In the genomic region with DNA sequence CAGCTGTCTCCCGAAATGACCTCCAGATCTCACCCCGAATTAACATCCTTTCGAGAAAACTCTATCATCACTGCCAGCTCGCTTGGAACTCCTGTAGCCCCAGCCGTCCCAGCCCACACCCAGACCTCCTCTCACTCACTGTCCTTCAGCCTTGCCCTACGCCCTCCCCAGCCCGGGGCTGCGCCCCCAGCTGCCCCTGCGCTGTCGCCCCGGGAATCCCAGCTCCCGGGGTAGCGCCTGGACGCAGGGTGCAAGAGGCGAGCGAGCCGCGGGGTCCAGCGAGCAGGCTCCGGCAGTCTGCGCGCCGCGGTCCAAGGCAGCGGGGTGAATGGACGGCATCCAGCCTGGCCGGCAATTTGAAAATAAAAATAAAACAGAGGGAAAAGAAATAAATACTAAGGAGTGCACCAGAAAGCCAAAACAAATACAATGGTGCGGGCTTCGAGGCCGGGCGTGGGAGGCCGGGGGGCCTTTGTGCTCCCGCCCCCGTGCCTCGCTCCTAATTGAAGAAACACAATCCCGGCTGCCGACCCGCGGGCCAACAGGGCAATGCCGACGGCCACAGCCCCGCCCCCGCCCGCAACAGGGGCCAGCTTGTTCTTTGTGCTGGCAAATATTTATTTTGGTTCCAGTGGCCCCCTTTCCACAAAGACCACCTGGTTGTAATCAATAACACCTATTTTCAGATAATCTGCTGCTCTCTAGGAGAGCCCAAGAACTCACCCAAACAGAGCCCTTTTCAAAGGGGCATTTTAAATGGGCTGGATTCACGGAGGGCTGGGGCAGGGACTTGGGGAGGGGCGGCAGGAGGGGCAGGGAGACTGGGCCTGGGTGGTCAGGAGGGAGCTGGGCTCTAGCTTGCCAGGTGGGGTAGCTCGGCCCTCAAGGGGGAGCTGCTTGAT, we compare ENCODE assay signal across 9 mouse cellular contexts. TPM values are rescaled to one million over a fixed set of nuclear protein-coding genes. Genes with fewer than 3 reads are reported as not detected.
DNase-seq lines count a peak whose midpoint lies in the region; ATAC-seq and TF ChIP-seq lines count a peak whose summit lies in the region.
"Had no signal": no experiment of that assay in that cellular context is flagged by ENCODE, and none has a peak within 500 bp of the region (broad histone marks: within the 10 kb centered on the region; RNA-seq: fewer than 3 reads in every experiment).

No protein-coding gene starts in this region.

- peak overlapping the region; percentile 43 for H3K4me3 ChIP-seq in lung, embryonic 14.5 days (ENCODE audit: low read depth, low read length)
- H3K4me3 ChIP-seq in embryonic facial prominence, embryonic 13.5 days = peak overlapping the region; percentile 53
- H3K4me3 ChIP-seq in hindbrain, embryonic 10.5 days = peak overlapping the region; percentile 64
- peak overlapping the region; percentile 56 for H3K4me3 ChIP-seq in liver, embryonic 11.5 days (ENCODE audit: low read depth, low read length)
- H3K4me3 ChIP-seq in olfactory bulb, adult 2 months (ENCODE audit: insufficient read depth, low read depth, low read length) = peak overlapping the region; percentile 41

- ATAC-seq in lung, embryonic 14.5 days (ENCODE audit: insufficient read depth) = 0 out of 2 replicates have a peak, but pooled peaks have one; percentile 47
- peak; percentile 63; the same call in 1 of the 2 replicates for ATAC-seq in embryonic facial prominence, embryonic 13.5 days (ENCODE audit: insufficient number of reproducible peaks, insufficient read depth, low FRiP score, low TSS enrichment, low read depth)
- peak; percentile 53 for ATAC-seq in liver, embryonic 11.5 days (replicated peaks; ENCODE audit: low FRiP score)
- no peak for ATAC-seq in frontal cortex, adult (ENCODE audit: low TSS enrichment)

- peak overlapping the region; percentile 61 for H3K9ac ChIP-seq in lung, embryonic 14.5 days
- peak overlapping the region; percentile 76 for H3K9ac ChIP-seq in embryonic facial prominence, embryonic 13.5 days
- H3K9ac ChIP-seq in liver, embryonic 11.5 days (ENCODE audit: low read depth, low read length) = peak overlapping the region; percentile 65

- peaks cover 3% of the 10 kb centered on the region; the same call in 1 of the 2 replicates for H3K27me3 ChIP-seq in lung, embryonic 14.5 days (ENCODE audit: insufficient read depth, low read length)
- H3K27me3 ChIP-seq in embryonic facial prominence, embryonic 13.5 days = peaks cover 38% of the 10 kb centered on the region
- peaks cover 75% of the 10 kb centered on the region for H3K27me3 ChIP-seq in hindbrain, embryonic 10.5 days (ENCODE audit: insufficient read depth, poor library complexity, severe bottlenecking)
- H3K27me3 ChIP-seq in liver, embryonic 11.5 days (replicated peaks; ENCODE audit: control insufficient read depth, insufficient read depth, low read length) = peaks cover 22% of the 10 kb centered on the region

- no peak overlapping the region for H3K27ac ChIP-seq in lung, embryonic 14.5 days (ENCODE audit: low read depth)
- peak overlapping the region; percentile 68 for H3K27ac ChIP-seq in embryonic facial prominence, embryonic 13.5 days
- peak overlapping the region; percentile 93 for H3K27ac ChIP-seq in hindbrain, embryonic 10.5 days
- H3K27ac ChIP-seq in liver, embryonic 11.5 days (ENCODE audit: low read depth, low read length) = peak overlapping the region; percentile 39
- no peak overlapping the region for H3K27ac ChIP-seq in olfactory bulb, adult 2 months (ENCODE audit: insufficient read depth, low read depth, low read length)
- H3K27ac ChIP-seq: macrophage had no signal

- H3K36me3 ChIP-seq in lung, embryonic 14.5 days (ENCODE audit: insufficient read depth) = no peaks in the 10 kb centered on the region
- no peaks in the 10 kb centered on the region for H3K36me3 ChIP-seq in embryonic facial prominence, embryonic 13.5 days
- H3K36me3 ChIP-seq in hindbrain, embryonic 10.5 days = no peaks in the 10 kb centered on the region
- H3K36me3 ChIP-seq in liver, embryonic 11.5 days (ENCODE audit: control insufficient read depth, insufficient read depth, low read length) = no peaks in the 10 kb centered on the region

- TF ChIP-seq POLR2A in olfactory bulb, adult 2 months (IDR thresholded peaks at IDR 0.05; ENCODE audit: insufficient read depth, low read depth, low read length) = no peak

- peaks cover 4% of the 10 kb centered on the region for H3K4me1 ChIP-seq in lung, embryonic 14.5 days (ENCODE audit: insufficient read depth)
- H3K4me1 ChIP-seq in embryonic facial prominence, embryonic 13.5 days = peaks cover 18% of the 10 kb centered on the region
- peaks cover 24% of the 10 kb centered on the region for H3K4me1 ChIP-seq in hindbrain, embryonic 10.5 days (replicated peaks)
- no peaks in the 10 kb centered on the region; the same call in 1 of the 2 replicates for H3K4me1 ChIP-seq in liver, embryonic 11.5 days (replicated peaks; ENCODE audit: control insufficient read depth, insufficient read depth, low read length)
- peaks cover 7% of the 10 kb centered on the region for H3K4me1 ChIP-seq in olfactory bulb, adult 2 months (ENCODE audit: control insufficient read depth, insufficient read depth, low read length)

- no peak for TF ChIP-seq CTCF in lung, embryonic 14.5 days (IDR thresholded peaks at IDR 0.05; ENCODE audit: low read depth)
- TF ChIP-seq CTCF in olfactory bulb, adult 2 months (IDR thresholded peaks at IDR 0.05; ENCODE audit: insufficient read depth, low read depth, low read length) = no peak

- DNase-seq in lung, embryonic 14.5 days = peak; percentile 59
- DNase-seq in lung, postnatal 25 days (ENCODE audit: low spot score) = no peak
- DNase-seq in hindbrain, embryonic 10.5 days (ENCODE audit: low spot score) = peak; percentile 80
- peak; percentile 61 for DNase-seq in liver, embryonic 11.5 days (ENCODE audit: low spot score)
- no peak for DNase-seq in cerebellum, adult 11 months

- H3K4me2 ChIP-seq in lung, embryonic 14.5 days = peak overlapping the region; percentile 98
- H3K4me2 ChIP-seq in embryonic facial prominence, embryonic 13.5 days = peak overlapping the region; percentile 95
- H3K4me2 ChIP-seq in liver, embryonic 11.5 days = peak overlapping the region; percentile 88

- no peaks in the 10 kb centered on the region for H3K9me3 ChIP-seq in lung, embryonic 14.5 days (ENCODE audit: low read depth, low read length)
- no peaks in the 10 kb centered on the region for H3K9me3 ChIP-seq in embryonic facial prominence, embryonic 13.5 days
- H3K9me3 ChIP-seq in hindbrain, embryonic 10.5 days = no peaks in the 10 kb centered on the region
- no peaks in the 10 kb centered on the region for H3K9me3 ChIP-seq in liver, embryonic 11.5 days (ENCODE audit: control insufficient read depth, low read length)

- 2% methylated on average over 47 of the region's 47 CpGs for WGBS in lung, embryonic 14.5 days
- WGBS in embryonic facial prominence, embryonic 13.5 days = 1% methylated on average over 47 of the region's 47 CpGs
- WGBS in hindbrain, embryonic 10.5 days = under 1% methylated on average over 47 of the region's 47 CpGs
- 3% methylated on average over 47 of the region's 47 CpGs for WGBS in liver, embryonic 11.5 days
- 6% methylated on average over 47 of the region's 47 CpGs for WGBS in olfactory bulb, adult 2 months

RNA-seq across cellular contexts. Expression of a gene that starts 37.0 kb away (rescaled TPM):
- not detected in 2 replicates for polyA plus RNA-seq in lung, embryonic 14.5 days (2014; fragmentation: Nextera tagmentation; extraction: Ambion mirVana)
- polyA plus RNA-seq in embryonic facial prominence, embryonic 13.5 days (2015; fragmentation: Nextera tagmentation; extraction: Ambion mirVana) = not detected in 2 replicates
- polyA plus RNA-seq in hindbrain, embryonic 10.5 days (2016; fragmentation: Nextera tagmentation; extraction: Ambion mirVana) = not detected in 2 replicates
- polyA plus RNA-seq in liver, embryonic 11.5 days (2014; fragmentation: Nextera tagmentation; extraction: Ambion mirVana) = not detected in 2 replicates
- polyA plus RNA-seq in olfactory bulb, adult 2 months (2012; ENCODE audit: insufficient read depth, insufficient read length, low replicate concordance, missing spikeins) = not detected in 2 replicates
- polyA plus RNA-seq: macrophage had no signal

Comparison
In these comparisons a context has a peak if more than half of its experiments do, and no peak if none do; other contexts are left out.
1. DNase-seq: peak in lung, embryonic 14.5 days (single experiment), hindbrain, embryonic 10.5 days (single experiment) and liver, embryonic 11.5 days (single experiment); none in lung, postnatal 25 days (single experiment) and cerebellum, adult 11 months (single experiment).
2. H3K27ac ChIP-seq: peak in embryonic facial prominence, embryonic 13.5 days (single experiment), hindbrain, embryonic 10.5 days (single experiment) and liver, embryonic 11.5 days (single experiment); none in lung, embryonic 14.5 days (single experiment) and olfactory bulb, adult 2 months (single experiment).
3. Peak in every context shown above with its lines, with median percentiles within 50 percentile points of each other: H3K4me2 ChIP-seq, H3K4me3 ChIP-seq and H3K9ac ChIP-seq.